Mouse (Mus musculus) myocyte (in vitro differentiated cells): ENCODE measurements at regions not wholly inside any gene's neighbourhood (a gene's known extent, or its start where the extent isn't known, plus 50 kb on each side); places are given as distances from the start of the nearest gene placed in this dataset.

ENCODE experiments used
- MYOD1 ChIP-seq, 3 experiments: IDR thresholded peaks; one replicate each; pipeline ENCODE4 v1.6.1; 2011; ENCODE audit warnings: control low read depth in 2 of 3, low read depth in 2 of 3, mild to moderate bottlenecking in 2 of 3, moderate library complexity in 1 of 3; ENCODE audit not compliant: insufficient read length in 2 of 3, control insufficient read depth in 1 of 3
- POLR2A ChIP-seq: IDR thresholded peaks from one replicate; pipeline ENCODE4 v1.6.1; 2011; ENCODE audit warnings: low read depth, mild to moderate bottlenecking, control low read depth, moderate library complexity; ENCODE audit not compliant: insufficient read length
- POLR2AphosphoS2 ChIP-seq: IDR thresholded peaks from one replicate; pipeline ENCODE4 v1.6.1; 2011; ENCODE audit warnings: low read depth, control low read depth; ENCODE audit not compliant: insufficient read length
- REST ChIP-seq: IDR thresholded peaks from one replicate; pipeline ENCODE4 v1.6.1; 2011; ENCODE audit warnings: mild to moderate bottlenecking, control low read depth, moderate library complexity; ENCODE audit not compliant: insufficient read depth, insufficient read length
- TCF12 ChIP-seq: IDR thresholded peaks from one replicate; pipeline ENCODE4 v1.6.1; 2011; ENCODE audit warnings: mild to moderate bottlenecking, control low read depth; ENCODE audit not compliant: poor library complexity, insufficient read depth, severe bottlenecking
- TCF3 ChIP-seq: IDR thresholded peaks from one replicate; pipeline ENCODE4 v1.6.1; 2011; ENCODE audit warnings: low read depth, control low read depth; ENCODE audit not compliant: insufficient read length
- USF1 ChIP-seq: IDR thresholded peaks from one replicate; pipeline ENCODE4 v1.6.1; 2011; ENCODE audit warnings: low read depth, mild to moderate bottlenecking, control low read depth, moderate library complexity

- TF ChIP-seq POLR2A (no peak), USF1 (no peak), MYOD1 (IDR thresholded peaks at IDR 0.05; ENCODE audit: control insufficient read depth in 1 of 3, insufficient read length in 2 of 3, low read depth in 2 of 3) (no peak), REST (no peak), TCF3 (no peak), TCF12 (no peak), POLR2AphosphoS2 (no peak)
Measured at GRCm38 (mm10) chr4:140403128-140403527, 156.5 kb upstream of the Igsf21 start.
